Mouse (Mus musculus): ENCODE results near the gene Neurod2. TPM values are rescaled to one million over a fixed set of nuclear protein-coding genes. Genes with fewer than 3 reads are reported as not detected.

Gene Neurod2
- polyA plus RNA-seq, 1 experiment from 2014 or later = 11.2 TPM

- Histone ChIP-seq H3K36me3 (no peaks in the 10 kb centered on the region), H3K4me2 (replicated peaks) (no peak overlapping the region), H3K4me3 (no peak overlapping the region), H3K9me3 (no peaks in the 10 kb centered on the region), H3K27me3 (replicated peaks) (peaks cover 97% of the 10 kb centered on the region), H3K27ac (no peak overlapping the region), H3K4me1 (peaks cover 39% of the 10 kb centered on the region), H3K9ac (no peak overlapping the region)
- 13% methylated on average over 13 of the region's 13 CpGs for WGBS
- no peak for ATAC-seq (ENCODE audit: low FRiP score, low read depth)
Measured at GRCm38 (mm10) chr11:98336245-98337107, 7.0 kb upstream of the Neurod2 start.

- Histone ChIP-seq H3K9me3 (no peaks in the 10 kb centered on the region), H3K27ac (no peak overlapping the region), H3K27me3 (replicated peaks) (peaks cover 100% of the 10 kb centered on the region), H3K4me3 (no peak overlapping the region), H3K9ac (no peak overlapping the region), H3K4me2 (replicated peaks) (no peak overlapping the region), H3K4me1 (peaks cover 42% of the 10 kb centered on the region), H3K36me3 (no peaks in the 10 kb centered on the region)
- ATAC-seq (ENCODE audit: low FRiP score, low read depth) = no peak
- WGBS = 6% methylated on average over 9 of the region's 9 CpGs
Measured at GRCm38 (mm10) chr11:98335250-98335649, 5.8 kb upstream of the Neurod2 start.

GRCm38 (mm10) chr11:98333981-98334741 lies 4.7 kb upstream of the Neurod2 start:
- peak; percentile 42 for ATAC-seq (ENCODE audit: low FRiP score, low read depth)
- peak overlapping the region; percentile 18; the same call in 1 of the 2 replicates for H3K4me3 ChIP-seq
- peaks cover 36% of the 10 kb centered on the region for H3K4me1 ChIP-seq
- peaks cover 100% of the 10 kb centered on the region for H3K27me3 ChIP-seq (replicated peaks)
- 0 out of 2 replicates have a peak overlapping the region, but pooled peaks have one; percentile 21 for H3K27ac ChIP-seq
- under 1% methylated on average over 40 of the region's 41 CpGs for whole genome bisulfite sequencing
- H3K9me3 ChIP-seq = no peaks in the 10 kb centered on the region
- H3K4me2 ChIP-seq (replicated peaks) = peak overlapping the region; percentile 50
- H3K36me3 ChIP-seq = no peaks in the 10 kb centered on the region
- H3K9ac ChIP-seq = peak overlapping the region; percentile 29; the same call in 1 of the 2 replicates

- Histone ChIP-seq H3K9me3 (no peaks in the 10 kb centered on the region), H3K4me1 (peaks cover 33% of the 10 kb centered on the region), H3K4me2 (replicated peaks) (no peak overlapping the region), H3K4me3 (0 out of 2 replicates have a peak overlapping the region, but pooled peaks have one; percentile 3), H3K27me3 (replicated peaks) (peaks cover 100% of the 10 kb centered on the region), H3K36me3 (no peaks in the 10 kb centered on the region), H3K9ac (no peak overlapping the region), H3K27ac (no peak overlapping the region)
- ATAC-seq (ENCODE audit: low FRiP score, low read depth) = no peak
- 74% methylated on average over 10 of the region's 10 CpGs for WGBS
Measured at GRCm38 (mm10) chr11:98333263-98333696, 3.8 kb upstream of the Neurod2 start.

- no peak overlapping the region for H3K4me2 ChIP-seq (replicated peaks)
- no peak overlapping the region for H3K4me3 ChIP-seq
- no peak overlapping the region for H3K27ac ChIP-seq
- WGBS = 71% methylated on average over 4 of the region's 4 CpGs
- no peak overlapping the region for H3K9ac ChIP-seq
- H3K36me3 ChIP-seq = no peaks in the 10 kb centered on the region
- ATAC-seq (ENCODE audit: low FRiP score, low read depth) = no peak
- H3K27me3 ChIP-seq (replicated peaks) = peaks cover 100% of the 10 kb centered on the region
- no peaks in the 10 kb centered on the region for H3K9me3 ChIP-seq
- H3K4me1 ChIP-seq = peaks cover 34% of the 10 kb centered on the region
Measured at GRCm38 (mm10) chr11:98332841-98333240, 3.4 kb upstream of the Neurod2 start.

GRCm38 (mm10) chr11:98332186-98332585 lies 2.7 kb upstream of the Neurod2 start:
- Histone ChIP-seq H3K27ac (no peak overlapping the region), H3K9ac (no peak overlapping the region), H3K4me2 (replicated peaks) (no peak overlapping the region), H3K9me3 (no peaks in the 10 kb centered on the region), H3K36me3 (no peaks in the 10 kb centered on the region), H3K27me3 (replicated peaks) (peaks cover 100% of the 10 kb centered on the region), H3K4me1 (peaks cover 41% of the 10 kb centered on the region), H3K4me3 (no peak overlapping the region)
- ATAC-seq (ENCODE audit: low FRiP score, low read depth) = no peak
- WGBS = 85% methylated on average over 3 of the region's 3 CpGs

GRCm38 (mm10) chr11:98331401-98331800 lies 2.0 kb upstream of the Neurod2 start:
- Histone ChIP-seq H3K4me1 (peaks cover 46% of the 10 kb centered on the region), H3K36me3 (no peaks in the 10 kb centered on the region), H3K27me3 (replicated peaks) (peaks cover 100% of the 10 kb centered on the region), H3K4me3 (no peak overlapping the region), H3K4me2 (replicated peaks) (no peak overlapping the region), H3K9me3 (no peaks in the 10 kb centered on the region), H3K27ac (no peak overlapping the region), H3K9ac (no peak overlapping the region)
- no peak for ATAC-seq (ENCODE audit: low FRiP score, low read depth)
- 62% methylated on average over 1 of the region's 1 CpGs for WGBS

- H3K4me1 ChIP-seq = peaks cover 46% of the 10 kb centered on the region
- H3K4me2 ChIP-seq (replicated peaks) = no peak overlapping the region
- ATAC-seq (ENCODE audit: low FRiP score, low read depth) = no peak
- no peak overlapping the region for H3K27ac ChIP-seq
- no peak overlapping the region for H3K9ac ChIP-seq
- 58% methylated on average over 2 of the region's 2 CpGs for WGBS
- H3K36me3 ChIP-seq = no peaks in the 10 kb centered on the region
- no peak overlapping the region for H3K4me3 ChIP-seq
- H3K27me3 ChIP-seq (replicated peaks) = peaks cover 98% of the 10 kb centered on the region
- no peaks in the 10 kb centered on the region for H3K9me3 ChIP-seq
Measured at GRCm38 (mm10) chr11:98330745-98331204, 1.3 kb upstream of the Neurod2 start.

GRCm38 (mm10) chr11:98329960-98330744 lies 704 bp upstream of the Neurod2 start:
- Histone ChIP-seq H3K9ac (no peak overlapping the region), H3K27ac (no peak overlapping the region), H3K9me3 (no peaks in the 10 kb centered on the region), H3K27me3 (replicated peaks) (peaks cover 98% of the 10 kb centered on the region), H3K4me2 (replicated peaks) (peak overlapping the region; percentile 24; the same call in 1 of the 2 replicates), H3K4me3 (no peak overlapping the region), H3K36me3 (no peaks in the 10 kb centered on the region), H3K4me1 (peaks cover 46% of the 10 kb centered on the region)
- WGBS = 28% methylated on average over 9 of the region's 9 CpGs
- no peak for ATAC-seq (ENCODE audit: low FRiP score, low read depth)

GRCm38 (mm10) chr11:98328371-98329069 lies 928 bp downstream of the Neurod2 start:
- Histone ChIP-seq H3K4me3 (peak overlapping the region; percentile 44), H3K27me3 (replicated peaks) (peaks cover 98% of the 10 kb centered on the region), H3K36me3 (no peaks in the 10 kb centered on the region), H3K4me1 (peaks cover 30% of the 10 kb centered on the region), H3K9ac (peak overlapping the region; percentile 55), H3K4me2 (replicated peaks) (peak overlapping the region; percentile 55), H3K9me3 (no peaks in the 10 kb centered on the region), H3K27ac (no peak overlapping the region)
- ATAC-seq (ENCODE audit: low FRiP score, low read depth) = no peak
- WGBS = under 1% methylated on average over 56 of the region's 56 CpGs

GRCm38 (mm10) chr11:98328031-98328370 lies 1.4 kb downstream of the Neurod2 start:
- Histone ChIP-seq H3K4me3 (peak overlapping the region; percentile 44), H3K27me3 (replicated peaks) (peaks cover 98% of the 10 kb centered on the region), H3K4me1 (peaks cover 29% of the 10 kb centered on the region), H3K4me2 (replicated peaks) (peak overlapping the region; percentile 55), H3K9me3 (no peaks in the 10 kb centered on the region), H3K36me3 (no peaks in the 10 kb centered on the region), H3K27ac (no peak overlapping the region), H3K9ac (peak overlapping the region; percentile 55)
- no peak for ATAC-seq (ENCODE audit: low FRiP score, low read depth)
- under 1% methylated on average over 35 of the region's 35 CpGs for WGBS
